Mouse (Mus musculus): Measurements from ENCODE around the gene Trp53tg5.

Gene Trp53tg5

GRCm38 (mm10) chr2:164473624-164474023 lies at the start of gene Trp53tg5:
Gene Trp53tg5, minus strand, starts transcription at chr2:164473724.
- in situ Hi-C loops (cut with MboI; ENCODE audit: low pct_unique_long_range_greater_than_20kb in 1 of 2, low sequenced_read_pairs in 2 of 2, unreplicated experiment in 1 of 2) = no loop called here

GRCm38 (mm10) chr2:164522280-164522679 lies 48.8 kb upstream of the Trp53tg5 start:
- in situ Hi-C loops (cut with MboI; ENCODE audit: low pct_unique_long_range_greater_than_20kb in 1 of 2, low sequenced_read_pairs in 2 of 2, unreplicated experiment in 1 of 2) = no loop called here

GRCm38 (mm10) chr2:164521841-164522240 lies 48.3 kb upstream of the Trp53tg5 start:
- in situ Hi-C loops (cut with MboI; ENCODE audit: low pct_unique_long_range_greater_than_20kb in 1 of 2, low sequenced_read_pairs in 2 of 2, unreplicated experiment in 1 of 2) = no loop called here

DNA sequence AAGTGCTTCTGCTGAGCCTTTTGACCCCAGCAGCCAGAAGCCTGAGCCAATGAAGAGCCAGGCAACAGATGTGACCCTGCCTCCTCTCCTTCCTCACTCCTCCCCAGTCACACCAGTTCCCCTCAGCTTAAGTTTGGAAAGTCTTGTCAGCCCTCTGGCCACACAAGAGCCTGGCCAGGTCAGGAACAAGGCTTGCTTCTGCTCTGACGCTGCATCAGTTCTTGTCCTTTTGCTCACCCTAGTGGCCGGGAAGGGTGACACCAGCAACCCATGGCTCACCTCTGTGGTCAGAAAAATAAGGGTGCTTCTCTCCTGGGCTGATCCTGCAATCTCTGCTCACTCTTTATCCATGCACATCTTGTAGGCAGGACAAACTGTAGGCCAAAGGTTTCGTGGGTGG lies 47.3 kb upstream of the Trp53tg5 start:
- in situ Hi-C loops (cut with MboI; ENCODE audit: low pct_unique_long_range_greater_than_20kb in 1 of 2, low sequenced_read_pairs in 2 of 2, unreplicated experiment in 1 of 2) = no loop called here

DNA sequence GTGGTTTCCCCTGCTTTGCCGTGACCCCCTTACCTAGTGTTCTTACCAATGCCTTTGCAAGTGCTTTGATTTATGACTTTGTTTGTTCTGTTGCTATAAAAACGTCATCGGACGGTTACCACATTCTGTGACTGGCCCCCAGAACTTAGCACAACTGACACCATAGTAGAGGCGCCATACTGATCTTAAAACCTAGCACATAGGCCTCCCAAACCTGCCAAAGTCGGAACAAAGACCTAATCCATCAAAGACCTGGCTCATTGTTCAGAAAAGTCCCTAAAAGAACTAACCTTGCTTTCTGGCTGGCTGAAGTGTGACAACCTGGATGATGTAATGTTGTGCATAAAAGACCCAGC lies 45.6 kb upstream of the Trp53tg5 start:
- in situ Hi-C loops (cut with MboI; ENCODE audit: low pct_unique_long_range_greater_than_20kb in 1 of 2, low sequenced_read_pairs in 2 of 2, unreplicated experiment in 1 of 2) = loop anchor here (5.0 to 10.0 kb wide), 2 partner anchors 104 to 112 kb away; partner anchors contain the start of gene Matn4 (in 1 of the 2)

DNA sequence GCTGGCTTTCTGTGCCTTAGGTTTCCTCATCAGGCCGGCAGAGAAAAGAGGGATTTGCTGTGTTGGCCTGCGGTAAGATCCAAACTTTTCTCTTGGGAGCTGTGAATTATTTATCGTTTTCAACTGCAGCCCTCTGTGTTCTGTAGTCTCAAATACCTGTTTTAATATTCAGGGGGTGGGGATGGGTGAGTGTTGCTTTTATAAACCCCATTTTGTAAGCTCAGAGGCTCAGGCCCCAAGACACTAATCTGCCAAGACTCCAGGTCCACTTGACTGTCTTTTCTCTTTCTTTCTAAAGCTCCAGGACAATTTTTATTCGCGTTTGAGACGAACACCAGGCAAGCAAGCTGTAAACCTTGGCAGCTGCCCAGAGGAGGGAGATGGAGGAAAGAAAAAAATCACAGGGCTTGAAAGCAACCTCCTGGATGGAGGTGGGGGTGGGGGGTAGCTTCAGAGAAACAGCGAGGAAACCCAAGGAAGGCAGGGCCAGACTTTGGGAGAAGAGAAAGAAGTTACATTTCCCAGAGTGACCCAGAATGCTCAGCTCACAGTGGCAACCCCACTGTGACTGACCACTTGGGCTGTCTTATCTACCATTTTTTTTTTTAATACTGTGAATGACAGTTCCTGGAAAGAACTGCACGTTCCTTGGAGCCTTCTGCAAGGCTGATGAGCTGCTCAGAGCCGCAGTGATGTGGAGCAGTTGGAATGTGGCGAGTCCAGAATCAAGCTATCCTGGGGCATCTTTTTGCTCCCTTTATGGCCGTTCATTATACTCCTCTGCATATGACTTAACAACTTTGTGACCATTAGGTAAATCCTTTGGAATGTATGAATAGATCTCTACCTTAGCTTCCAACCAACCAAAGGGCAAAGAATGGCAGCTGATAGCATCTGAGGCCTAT lies 45.0 kb upstream of the Trp53tg5 start:
- in situ Hi-C loops (cut with MboI; ENCODE audit: low pct_unique_long_range_greater_than_20kb in 1 of 2, low sequenced_read_pairs in 2 of 2, unreplicated experiment in 1 of 2) = loop anchor here (5.0 to 10.0 kb wide), 2 partner anchors 104 to 111 kb away; partner anchors contain the start of gene Matn4 (in 1 of the 2)

DNA sequence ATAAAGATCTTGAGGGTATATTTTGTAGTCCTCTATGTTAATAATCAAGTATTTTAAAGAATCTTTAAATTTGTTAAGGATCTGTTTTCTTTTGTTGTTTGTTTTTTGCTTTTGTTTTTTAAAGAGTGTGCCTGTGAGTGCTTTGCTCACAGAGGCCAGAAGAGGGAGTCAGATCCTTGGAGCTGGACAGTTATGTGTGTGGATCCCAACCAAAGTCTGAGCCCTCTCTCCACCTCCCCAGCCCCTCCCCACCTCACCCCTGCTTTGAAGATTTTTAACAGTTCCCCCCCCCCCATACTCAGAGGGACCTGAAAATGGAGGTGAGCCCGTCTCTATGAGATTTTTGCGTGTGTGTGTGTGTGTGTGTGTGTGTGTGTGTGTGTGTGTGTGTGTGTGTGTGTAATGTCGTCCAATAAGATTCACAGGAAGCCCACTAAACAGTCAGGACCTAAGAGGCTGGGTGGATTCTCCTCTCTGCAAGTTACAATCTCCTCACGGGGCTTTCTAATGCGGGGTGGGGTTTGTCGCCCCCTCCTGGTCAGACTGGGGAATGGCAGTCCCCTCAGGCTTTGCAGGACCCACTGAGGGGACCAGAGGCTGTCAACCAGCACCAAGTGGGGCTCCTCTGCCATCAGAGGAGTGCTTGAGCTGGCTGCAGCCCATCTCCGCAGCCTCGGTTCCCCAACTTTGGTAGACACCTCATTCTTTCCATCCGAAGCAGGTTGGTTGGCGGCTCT lies 44.1 kb upstream of the Trp53tg5 start:
- in situ Hi-C loops (cut with MboI; ENCODE audit: low pct_unique_long_range_greater_than_20kb in 1 of 2, low sequenced_read_pairs in 2 of 2, unreplicated experiment in 1 of 2) = loop anchor here (5.0 to 10.0 kb wide), 2 partner anchors 103 to 110 kb away; partner anchors contain the start of gene Matn4 (in 1 of the 2)

DNA sequence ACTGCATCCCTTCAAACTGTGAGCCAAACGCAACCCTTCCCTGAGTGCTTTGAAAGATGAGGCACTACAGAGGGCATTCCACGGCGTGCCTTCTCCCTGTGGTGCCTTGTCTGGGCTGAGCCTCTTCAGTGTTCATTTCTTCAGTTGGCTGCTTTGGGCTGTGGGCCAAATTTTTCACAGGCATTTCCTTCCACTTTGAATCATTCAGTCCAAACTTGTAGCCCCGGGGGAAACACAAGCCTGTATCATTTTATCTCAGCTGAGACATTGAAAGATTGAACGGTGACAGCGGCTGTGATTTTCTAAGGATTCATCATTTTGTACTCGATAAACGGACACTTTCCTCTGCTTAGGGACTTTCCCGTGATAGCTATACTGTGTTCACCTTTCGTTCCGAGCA lies 43.1 kb upstream of the Trp53tg5 start:
- in situ Hi-C loops (cut with MboI; ENCODE audit: low pct_unique_long_range_greater_than_20kb in 1 of 2, low sequenced_read_pairs in 2 of 2, unreplicated experiment in 1 of 2) = loop anchor here (5.0 to 10.0 kb wide), 2 partner anchors 102 to 109 kb away; partner anchors contain the start of gene Matn4 (in 1 of the 2)

GRCm38 (mm10) chr2:164515897-164516296 lies 42.4 kb upstream of the Trp53tg5 start:
- in situ Hi-C loops (cut with MboI; ENCODE audit: low pct_unique_long_range_greater_than_20kb in 1 of 2, low sequenced_read_pairs in 2 of 2, unreplicated experiment in 1 of 2) = loop anchor here (5.0 to 10.0 kb wide), 2 partner anchors 101 to 109 kb away; partner anchors contain the start of gene Matn4 (in 1 of the 2)

DNA sequence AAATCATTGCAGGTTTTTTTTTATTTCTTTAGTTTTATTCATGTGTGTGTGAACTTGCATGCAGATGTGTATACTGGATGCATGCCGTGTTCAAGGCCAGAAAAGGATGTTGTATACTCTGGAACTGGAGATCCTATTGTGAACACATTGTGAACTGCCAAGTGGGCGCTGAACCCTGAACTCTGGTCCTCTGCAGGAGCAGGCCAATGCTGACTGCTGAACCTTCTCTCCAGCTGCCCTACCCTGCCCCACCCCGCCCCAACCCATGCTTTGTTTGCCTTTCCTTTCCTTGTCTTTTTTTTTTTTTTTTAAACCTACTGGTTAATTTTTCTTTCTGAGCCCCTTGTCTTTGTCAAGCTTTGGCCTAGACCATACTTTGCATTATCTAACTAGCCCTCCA lies 41.4 kb upstream of the Trp53tg5 start:
- in situ Hi-C loops (cut with MboI; ENCODE audit: low pct_unique_long_range_greater_than_20kb in 1 of 2, low sequenced_read_pairs in 2 of 2, unreplicated experiment in 1 of 2) = loop anchor here (5.0 to 10.0 kb wide), 2 partner anchors 100 to 108 kb away; partner anchors contain the start of gene Matn4 (in 1 of the 2)

DNA sequence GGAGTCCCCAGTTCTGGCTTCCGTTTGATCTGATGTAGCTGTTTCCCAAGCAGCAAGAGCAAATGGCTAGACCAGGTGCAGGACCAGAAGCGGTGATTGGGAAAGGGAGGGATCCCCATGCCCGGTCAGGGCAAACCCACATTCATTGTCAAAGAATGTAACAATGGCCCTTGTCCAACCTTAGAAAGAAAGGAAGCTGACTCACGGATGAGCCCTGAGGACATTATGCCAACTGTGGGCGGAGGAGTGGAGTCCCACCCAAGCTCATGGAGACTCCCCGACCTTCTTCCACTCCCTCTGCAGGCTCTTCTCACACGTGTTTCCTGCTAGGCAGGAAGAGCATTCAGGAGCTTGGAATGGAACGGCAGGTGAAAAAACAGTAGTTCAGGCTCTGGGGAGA lies 39.9 kb upstream of the Trp53tg5 start:
- in situ Hi-C loops (cut with MboI; ENCODE audit: low pct_unique_long_range_greater_than_20kb in 1 of 2, low sequenced_read_pairs in 2 of 2, unreplicated experiment in 1 of 2) = loop anchor here in 1 of 2 experiments (10.0 kb wide), 1 partner anchor 99 kb away; no protein-coding TSS in a partner anchor

DNA sequence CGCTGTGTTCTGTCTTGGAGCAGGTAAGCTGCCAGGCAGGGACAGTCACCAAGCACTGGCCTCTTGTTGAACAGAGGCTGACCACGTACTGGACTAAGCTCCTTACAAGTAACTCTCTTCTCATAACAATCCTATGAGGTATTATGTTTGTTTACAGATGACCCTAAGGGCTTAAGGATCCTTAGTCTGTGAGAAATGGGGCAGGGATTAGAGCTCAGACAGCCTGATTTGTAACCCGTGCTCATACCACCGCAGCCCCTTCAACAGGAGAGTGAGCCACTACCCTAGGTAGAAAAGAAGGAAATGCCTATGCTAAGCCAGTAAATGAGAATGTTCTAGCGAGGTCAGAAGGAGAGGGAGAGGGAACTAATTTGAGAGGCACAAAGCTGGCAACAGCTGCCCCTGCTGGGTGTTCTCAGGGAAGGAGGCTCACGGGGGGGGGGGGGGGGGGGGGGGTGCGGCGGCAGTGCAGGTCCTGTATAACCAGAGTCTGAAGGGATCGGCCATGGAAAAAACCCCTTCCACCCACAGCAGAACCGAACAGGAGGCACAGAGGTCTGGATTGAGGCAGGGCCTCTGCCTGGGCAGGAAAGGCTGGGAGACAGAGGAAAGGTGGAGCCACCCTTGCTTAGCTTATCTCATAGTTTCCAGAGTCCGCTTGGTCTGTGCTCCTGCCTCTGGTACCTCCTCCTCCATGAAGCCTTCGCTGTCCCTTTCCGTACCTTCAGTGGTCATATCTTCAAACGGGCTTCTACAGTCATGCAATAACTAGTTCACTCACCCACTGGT lies 38.8 kb upstream of the Trp53tg5 start:
- in situ Hi-C loops (cut with MboI; ENCODE audit: low pct_unique_long_range_greater_than_20kb in 1 of 2, low sequenced_read_pairs in 2 of 2, unreplicated experiment in 1 of 2) = loop anchor here in 1 of 2 experiments (10.0 kb wide), 1 partner anchor 98 kb away; no protein-coding TSS in a partner anchor

GRCm38 (mm10) chr2:164510621-164511190 lies 37.2 kb upstream of the Trp53tg5 start:
- in situ Hi-C loops (cut with MboI; ENCODE audit: low pct_unique_long_range_greater_than_20kb in 1 of 2, low sequenced_read_pairs in 2 of 2, unreplicated experiment in 1 of 2) = loop anchor here in 1 of 2 experiments (10.0 kb wide), 1 partner anchor 96 kb away; no protein-coding TSS in a partner anchor

DNA sequence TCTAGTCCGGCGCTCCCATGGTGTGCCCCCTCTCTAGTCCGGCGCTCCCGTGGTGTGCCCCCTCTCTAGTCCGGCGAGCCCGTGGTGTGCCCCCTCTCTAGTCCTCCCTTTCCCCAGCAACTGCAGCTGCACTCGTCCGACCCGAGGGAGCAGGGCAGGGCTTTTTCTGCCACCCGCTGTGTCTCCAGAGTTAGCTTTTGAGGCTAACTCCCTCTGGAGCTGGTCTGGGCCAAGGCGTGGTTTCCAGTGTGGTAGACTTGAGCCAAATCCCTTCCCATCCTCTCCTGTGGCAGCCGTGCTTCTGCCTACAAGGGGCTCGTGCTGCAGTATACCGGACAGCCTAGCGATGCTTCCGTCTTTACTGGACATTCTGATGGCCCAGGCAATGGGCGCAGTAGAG lies 34.3 kb upstream of the Trp53tg5 start:
- in situ Hi-C loops (cut with MboI; ENCODE audit: low pct_unique_long_range_greater_than_20kb in 1 of 2, low sequenced_read_pairs in 2 of 2, unreplicated experiment in 1 of 2) = no loop called here

GRCm38 (mm10) chr2:164505619-164506347 lies 32.3 kb upstream of the Trp53tg5 start:
- in situ Hi-C loops (cut with MboI; ENCODE audit: low pct_unique_long_range_greater_than_20kb in 1 of 2, low sequenced_read_pairs in 2 of 2, unreplicated experiment in 1 of 2) = no loop called here

DNA sequence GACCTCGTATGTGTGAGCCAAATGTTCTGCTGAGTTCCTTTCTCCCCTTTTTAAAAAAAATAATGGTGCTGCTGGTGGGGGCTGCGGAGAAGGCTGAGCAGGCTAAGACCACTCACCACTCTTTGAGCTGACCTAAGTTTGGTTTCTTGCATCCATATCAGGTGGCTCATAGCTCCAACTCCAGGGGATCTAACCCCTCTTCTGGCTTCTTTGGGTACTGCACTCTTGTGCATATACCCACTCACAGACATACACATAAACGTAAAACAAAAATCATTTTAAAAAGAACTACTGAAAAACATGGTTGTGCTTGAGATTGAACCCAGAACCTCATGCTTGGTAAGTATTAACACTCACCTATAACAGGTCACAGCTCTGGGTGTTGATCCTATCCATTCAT lies 31.4 kb upstream of the Trp53tg5 start:
- in situ Hi-C loops (cut with MboI; ENCODE audit: low pct_unique_long_range_greater_than_20kb in 1 of 2, low sequenced_read_pairs in 2 of 2, unreplicated experiment in 1 of 2) = no loop called here

- in situ Hi-C loops (cut with MboI; ENCODE audit: low pct_unique_long_range_greater_than_20kb in 1 of 2, low sequenced_read_pairs in 2 of 2, unreplicated experiment in 1 of 2) = no loop called here
Measured at GRCm38 (mm10) chr2:164500511-164500910, 27.0 kb upstream of the Trp53tg5 start.

Data from mouse embryonic stem cell (cell line).